Mouse (Mus musculus): ENCODE measurements around the gene Zfp511.

Zfp511 gene

DNA sequence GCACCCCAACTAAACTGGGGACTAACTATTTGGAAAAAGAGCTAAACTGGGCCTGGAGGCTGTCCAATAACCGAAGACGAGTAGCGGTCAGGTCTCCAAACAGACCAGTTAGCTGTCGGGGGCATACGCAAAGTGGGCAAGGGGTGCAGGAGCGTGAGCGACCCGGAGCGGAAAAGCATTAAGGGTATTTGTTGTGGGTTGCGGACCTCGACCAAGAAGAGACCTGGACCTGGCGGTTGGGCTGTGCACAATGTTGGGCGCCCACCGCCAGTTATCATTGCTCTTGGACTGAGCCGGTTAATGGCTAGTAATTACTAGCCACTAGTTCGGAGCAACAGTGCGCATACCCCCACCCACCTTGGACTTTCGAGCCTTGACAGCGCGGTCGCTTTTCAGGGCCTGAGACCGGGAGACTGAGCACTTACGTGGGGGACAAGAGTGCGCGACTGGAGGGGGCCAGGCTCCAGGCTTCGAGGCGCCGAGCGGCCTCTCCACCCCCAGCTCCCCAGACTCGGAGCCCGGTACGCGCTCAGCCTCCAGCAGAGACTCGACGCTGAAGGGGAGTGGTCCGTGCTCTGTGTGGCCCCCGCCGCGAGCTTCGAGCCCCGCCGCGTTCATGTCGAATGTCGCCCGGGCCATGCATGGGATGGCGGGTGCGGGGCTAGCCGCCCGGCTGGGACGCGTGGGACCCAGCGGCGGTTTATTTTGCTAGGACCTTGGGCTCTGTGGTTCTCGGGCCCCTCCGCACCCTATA, 12.3 kb downstream of the Zfp511 start, which contains the start of gene Msx3:
Gene Msx3 (minus strand): TSS at position 729 of the 754 bp plus-strand sequence.
- DNase-seq (ENCODE audit: low spot score in 2 of 2), result no peak

DNA sequence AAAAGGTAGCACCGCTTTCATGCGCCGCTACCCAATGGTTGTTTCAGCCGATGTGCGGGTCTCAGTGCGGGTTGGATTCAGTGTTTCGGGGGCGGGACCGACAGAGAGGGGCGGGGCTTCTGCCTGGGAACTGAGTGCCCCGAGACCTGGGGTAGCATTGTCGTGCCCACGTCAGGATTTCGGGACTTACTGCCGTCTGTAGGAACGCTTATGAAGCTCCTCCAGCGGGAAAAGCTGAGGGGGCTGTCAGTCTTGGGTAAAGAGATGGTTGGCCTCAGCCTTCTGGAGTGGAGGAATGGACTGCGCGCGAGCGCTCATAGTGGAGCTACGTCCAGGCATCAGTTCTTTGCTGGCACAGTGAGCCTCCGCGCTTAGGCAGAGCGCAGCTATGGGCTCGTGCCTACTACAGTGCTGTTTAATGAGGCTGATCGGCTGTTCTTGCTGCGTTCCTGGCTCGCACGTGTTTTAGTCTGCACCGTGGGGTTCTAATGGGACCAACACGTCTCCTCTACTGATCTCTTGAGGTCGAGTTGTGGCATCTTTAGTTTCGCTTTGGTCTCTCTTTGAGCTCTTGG, 13.0 kb downstream of the Zfp511 start:
- DNase-seq (ENCODE audit: low spot score in 2 of 2), result no peak

DNA sequence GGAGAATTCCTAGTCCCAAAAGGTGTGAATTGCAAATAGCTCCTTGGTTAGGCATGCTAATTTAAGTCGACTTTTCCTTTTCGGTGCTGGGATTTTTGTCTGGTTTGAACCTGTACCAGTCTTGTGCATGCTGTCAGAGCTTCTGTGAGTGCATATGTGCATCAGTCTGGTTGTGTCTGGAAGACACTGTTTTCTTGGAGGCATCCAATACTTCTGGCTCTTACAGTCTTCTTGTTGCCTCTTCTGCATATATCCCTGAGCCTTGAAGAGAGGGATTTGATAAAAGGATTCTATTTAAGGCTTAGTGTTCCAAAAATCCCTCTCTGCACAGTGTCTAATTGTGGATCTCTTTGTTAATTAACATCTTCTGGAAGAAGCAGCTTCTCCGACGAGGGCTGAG, 17.9 kb downstream of the Zfp511 start:
- DNase-seq (ENCODE audit: low spot score in 2 of 2), result no peak

DNA sequence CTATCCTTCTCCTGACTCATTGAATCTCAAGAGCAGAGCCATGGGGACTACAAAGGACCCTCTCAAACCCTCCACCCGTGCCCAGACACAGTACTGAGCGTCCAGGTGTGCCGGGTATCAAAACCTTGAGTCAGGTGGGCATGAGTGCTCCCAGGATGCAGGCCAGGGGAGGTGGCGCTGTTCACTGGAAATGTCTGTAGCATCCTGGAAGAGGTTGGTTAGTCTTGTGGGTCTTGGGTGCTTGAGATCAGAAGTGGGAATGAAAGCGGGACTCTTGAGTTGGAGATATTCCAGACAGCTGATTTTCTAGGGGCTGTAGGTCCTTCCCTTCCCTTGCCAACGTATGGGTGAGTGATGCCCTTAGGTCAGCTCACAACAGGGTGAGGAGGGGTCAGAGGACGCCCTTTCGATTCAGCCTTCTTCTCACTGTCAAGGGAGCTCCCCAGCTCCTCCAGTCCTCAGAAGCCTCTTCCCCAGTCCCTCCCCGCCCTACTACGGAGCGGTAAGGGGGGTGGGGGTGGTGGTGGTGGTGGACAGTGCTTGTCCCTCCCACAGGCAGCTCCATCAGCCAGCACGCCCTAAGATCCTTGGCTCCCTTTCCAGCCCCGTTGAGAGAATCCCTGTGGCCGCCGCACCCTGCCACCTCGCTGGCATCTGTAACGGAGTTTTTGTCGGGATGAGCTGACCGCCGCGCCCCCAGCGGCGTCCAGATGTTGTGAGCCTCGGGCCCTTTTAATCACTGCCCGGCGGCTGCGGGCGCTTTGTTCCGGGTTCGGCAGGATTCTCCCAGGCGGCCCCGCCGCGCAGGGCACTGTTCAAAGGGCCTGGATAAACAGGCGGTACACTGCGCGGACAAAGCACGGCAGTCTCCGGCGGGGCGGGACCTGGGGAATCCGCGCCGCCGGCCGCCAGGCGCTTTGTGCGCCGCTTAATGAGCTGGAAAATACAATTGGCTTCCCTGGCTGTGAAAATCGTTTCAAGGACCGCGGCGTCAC, 21.5 kb downstream of the Zfp511 start:
- DNase-seq (ENCODE audit: low spot score in 2 of 2), result no peak

DNA sequence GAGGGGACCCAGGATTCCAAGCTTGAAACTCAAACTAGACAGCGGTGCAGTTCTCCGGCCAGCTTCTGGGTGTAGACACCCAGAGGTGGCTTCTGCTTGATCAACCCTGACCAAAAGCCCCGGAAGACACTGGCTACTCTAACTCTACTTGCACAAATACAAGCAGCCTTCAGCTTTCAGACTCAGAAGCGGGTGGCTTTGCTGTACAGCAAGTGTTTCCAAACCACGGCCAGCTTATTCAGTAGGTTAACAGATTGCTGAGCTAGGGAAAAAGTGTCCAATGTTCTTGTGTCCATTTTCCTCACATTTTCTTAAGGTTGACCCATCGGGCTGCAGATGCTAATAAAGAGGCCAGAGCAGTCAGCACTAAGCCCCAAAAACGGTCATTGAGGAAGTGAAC, 22.3 kb downstream of the Zfp511 start:
- no peak for DNase-seq (ENCODE audit: low spot score in 2 of 2)

DNA sequence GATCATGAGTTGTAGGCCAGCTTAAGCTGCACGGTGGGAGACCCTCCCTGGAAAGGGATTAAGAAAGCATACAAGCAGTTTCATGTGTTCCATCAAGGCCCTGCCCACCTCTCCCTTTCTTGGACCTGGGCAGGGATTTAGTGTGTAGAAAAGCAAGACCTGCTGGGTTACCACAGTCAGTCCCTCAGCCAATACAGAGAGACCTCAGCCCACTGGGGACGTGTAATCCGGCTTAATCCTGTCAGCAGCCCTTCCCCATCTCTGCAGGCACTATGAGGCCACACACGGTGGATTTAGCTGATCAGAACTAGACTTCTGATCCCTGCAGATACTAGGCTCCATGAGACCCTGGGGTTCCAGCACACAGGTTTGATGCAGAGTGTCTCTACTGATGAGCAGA, 23.4 kb downstream of the Zfp511 start:
- no peak for DNase-seq (ENCODE audit: low spot score in 2 of 2)

DNA sequence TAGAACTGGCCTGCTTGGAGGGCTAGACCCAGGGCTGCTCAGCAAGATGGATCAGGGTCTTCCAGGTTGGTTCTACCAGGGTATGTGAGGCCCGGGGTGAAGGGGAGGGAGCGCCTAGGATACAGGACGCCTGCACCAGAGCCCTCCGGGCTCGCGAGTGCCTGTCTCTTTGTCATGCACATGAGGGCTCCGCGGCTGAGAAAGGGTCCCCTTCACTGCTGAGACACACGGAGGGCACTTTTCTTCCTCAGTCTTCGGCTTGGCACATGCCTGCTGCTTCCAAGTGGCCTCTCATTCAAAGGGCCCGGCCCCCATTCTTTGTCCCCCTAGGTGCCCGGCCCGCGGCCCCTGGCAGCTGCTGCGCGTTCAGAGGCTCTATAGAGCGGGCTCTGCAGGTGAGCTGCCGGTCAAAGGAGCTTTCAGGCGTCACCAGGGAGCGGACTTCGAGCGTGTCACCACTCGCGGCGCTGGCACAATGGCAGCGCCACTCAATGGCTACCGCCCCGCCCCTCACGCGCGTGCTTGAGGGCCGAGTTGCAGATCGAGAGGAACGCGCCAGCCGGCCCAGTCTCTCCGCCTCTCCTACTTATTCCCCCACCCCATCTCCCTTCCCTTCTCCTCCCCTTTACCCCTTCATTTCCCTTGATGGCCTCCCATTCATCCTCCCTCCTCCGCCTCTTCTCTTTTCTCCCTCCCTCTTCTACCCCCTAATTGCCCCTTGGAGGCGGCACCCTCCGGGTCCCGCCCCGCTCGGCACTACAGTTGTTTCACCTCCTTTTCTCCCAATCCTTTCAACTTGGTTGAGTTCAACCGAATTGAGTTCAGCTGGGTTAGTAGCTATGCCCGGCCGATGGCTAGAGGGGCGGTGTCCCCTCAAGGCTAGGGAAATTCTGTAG, 25.0 kb downstream of the Zfp511 start:
- no peak for DNase-seq (ENCODE audit: low spot score in 2 of 2)

DNA sequence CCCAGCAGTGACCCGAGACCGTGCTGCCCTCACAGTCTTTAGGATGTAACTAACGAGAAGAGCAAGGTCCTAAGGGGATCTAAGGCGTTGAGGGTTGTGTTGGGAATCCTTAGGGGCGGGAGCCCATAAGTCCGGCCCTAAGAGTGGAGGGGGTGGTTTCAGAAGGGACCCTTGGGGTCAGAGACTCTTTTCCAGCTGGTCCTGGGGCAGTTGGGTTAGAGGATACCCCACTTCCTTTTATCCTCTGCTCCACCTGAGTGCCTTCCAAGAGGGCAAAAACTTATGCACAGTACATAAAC, 25.6 kb downstream of the Zfp511 start:
- no peak for DNase-seq (ENCODE audit: low spot score in 2 of 2)

DNA sequence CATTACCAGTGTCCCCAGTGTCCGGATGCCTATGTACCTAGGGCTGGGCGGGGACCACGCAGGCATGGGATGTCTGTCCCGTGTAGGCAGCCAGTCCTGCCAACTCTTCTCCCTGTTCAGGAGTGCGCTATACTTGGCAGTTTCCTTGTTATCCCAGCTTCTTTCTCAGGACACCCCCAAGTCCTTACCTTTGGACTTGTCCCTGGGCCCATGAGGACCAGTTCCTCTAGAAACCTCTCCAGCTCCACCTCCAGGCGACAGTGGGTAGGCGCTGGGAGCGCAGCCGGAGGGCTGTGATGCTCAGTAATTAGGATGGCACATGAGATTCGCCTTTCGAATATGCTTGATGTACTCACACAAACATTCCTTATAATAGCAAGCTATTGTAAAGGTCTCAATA, 26.1 kb downstream of the Zfp511 start:
- DNase-seq (ENCODE audit: low spot score in 2 of 2), result no peak

DNA sequence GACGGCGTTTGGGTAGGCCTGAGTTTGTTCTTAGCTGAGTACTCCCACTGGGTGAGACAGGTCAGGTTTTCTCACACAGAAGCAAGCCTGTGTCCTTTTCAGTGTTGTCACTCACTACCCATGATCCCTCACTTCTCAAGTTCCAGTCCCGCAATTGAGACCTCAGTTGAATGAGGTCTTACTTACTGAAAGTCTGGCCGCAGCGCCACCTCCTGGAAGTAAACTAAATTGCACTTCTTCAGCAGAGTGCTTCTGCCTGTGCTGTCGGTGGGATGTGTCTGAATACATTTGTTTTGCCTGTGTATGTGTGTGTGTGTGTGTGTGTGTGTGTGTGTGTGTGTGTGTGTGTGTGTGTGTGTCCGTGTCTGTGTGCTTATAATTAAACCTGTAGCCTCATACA, 26.9 kb downstream of the Zfp511 start:
- peak; percentile 57 to 76 for DNase-seq (ENCODE audit: low spot score in 2 of 2)

DNA sequence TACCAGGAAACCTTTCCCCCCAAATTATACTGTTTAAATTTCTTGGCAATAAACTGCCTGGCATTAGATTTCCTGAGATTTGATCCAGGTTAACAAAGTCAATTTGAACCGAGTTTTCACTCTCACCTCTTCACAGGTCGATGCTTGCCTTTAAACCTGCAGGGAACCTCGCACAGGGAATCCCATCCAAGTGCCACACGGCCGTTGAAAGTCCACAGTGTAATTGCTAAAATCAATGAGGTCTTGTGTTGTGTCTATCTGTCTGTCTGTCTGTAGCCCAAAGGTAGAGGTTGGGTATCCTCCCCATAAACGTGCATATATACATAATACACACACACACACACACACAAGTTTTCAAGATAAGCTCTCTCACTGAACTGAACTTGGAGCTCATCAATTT, 31.2 kb downstream of the Zfp511 start:
- DNase-seq (ENCODE audit: low spot score in 2 of 2), result no peak

DNA sequence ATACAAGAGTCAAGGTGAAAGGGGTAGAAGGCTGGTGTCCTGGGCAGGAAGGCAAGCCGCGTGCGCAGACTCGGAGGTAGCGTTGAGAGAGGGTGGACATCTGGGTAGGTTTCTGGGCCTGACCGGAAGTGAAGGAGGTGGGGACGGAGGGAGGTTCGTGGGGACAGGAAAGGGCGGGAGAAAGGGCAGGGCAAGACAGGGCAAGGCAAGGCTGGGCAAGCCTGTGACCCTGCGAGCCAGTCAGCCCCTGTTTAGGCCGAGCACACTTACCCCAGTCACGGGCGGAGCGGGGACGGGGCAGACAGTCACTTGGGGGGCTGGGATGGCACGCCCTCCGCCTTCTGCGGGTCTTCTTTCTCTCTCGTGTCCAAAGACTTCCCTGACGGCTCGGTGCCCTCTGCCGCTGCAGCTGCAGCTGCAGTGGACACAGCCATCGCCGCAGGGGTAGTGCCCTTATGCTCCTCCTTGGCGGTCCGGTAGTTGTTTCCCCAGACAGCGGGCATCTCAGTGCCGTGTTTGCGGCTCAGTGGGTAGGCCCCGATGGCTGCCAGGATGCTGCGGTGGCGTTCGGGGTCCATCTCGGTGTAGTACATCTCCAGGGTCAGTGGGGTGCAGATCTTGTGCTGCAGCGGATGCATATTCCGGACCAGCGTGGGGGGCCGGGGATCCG, 34.0 kb downstream of the Zfp511 start:
- DNase-seq (ENCODE audit: low spot score in 2 of 2), result no peak

DNA sequence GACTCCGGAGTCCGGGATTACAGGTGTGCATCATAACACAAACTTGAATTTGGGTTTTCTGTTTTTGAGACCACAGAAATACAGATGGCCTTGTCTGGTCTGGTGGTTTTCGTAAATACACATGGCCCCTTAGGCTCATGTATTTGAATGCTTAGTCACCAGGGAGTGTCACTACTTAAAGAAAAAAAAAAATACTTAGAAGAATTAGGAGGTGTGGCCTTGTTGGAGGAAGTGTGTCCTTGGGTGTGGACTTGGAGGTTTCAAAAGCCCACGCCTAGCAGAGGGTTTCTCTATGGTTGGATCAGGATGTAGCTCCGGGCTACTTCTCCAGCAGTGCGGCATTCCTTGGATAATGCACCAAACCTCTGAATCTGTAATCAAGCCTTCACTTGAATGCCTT, 41.5 kb downstream of the Zfp511 start:
- no peak for DNase-seq (ENCODE audit: low spot score in 2 of 2)

DNA sequence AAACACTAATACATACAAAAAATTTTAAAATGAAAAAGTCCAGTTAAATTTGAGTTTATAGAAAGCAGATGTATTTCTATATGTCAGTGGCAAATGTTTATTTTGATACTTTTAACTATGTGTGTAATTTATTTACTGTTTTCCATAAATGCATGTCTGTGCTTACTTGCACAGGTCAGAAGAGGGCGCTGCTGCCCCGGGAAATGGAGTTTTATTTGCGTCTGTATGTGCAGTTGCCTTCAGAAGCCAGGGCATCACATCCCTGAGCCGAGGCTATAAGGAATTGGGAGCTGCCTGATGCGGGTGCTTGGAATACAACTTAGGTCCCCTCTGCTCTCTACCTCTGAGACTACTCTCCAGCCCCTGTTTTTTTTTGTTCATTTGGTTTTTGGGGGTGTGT, 42.5 kb downstream of the Zfp511 start:
- DNase-seq (ENCODE audit: low spot score in 2 of 2), result peak in 1 of 2 experiments; percentile 68

DNA sequence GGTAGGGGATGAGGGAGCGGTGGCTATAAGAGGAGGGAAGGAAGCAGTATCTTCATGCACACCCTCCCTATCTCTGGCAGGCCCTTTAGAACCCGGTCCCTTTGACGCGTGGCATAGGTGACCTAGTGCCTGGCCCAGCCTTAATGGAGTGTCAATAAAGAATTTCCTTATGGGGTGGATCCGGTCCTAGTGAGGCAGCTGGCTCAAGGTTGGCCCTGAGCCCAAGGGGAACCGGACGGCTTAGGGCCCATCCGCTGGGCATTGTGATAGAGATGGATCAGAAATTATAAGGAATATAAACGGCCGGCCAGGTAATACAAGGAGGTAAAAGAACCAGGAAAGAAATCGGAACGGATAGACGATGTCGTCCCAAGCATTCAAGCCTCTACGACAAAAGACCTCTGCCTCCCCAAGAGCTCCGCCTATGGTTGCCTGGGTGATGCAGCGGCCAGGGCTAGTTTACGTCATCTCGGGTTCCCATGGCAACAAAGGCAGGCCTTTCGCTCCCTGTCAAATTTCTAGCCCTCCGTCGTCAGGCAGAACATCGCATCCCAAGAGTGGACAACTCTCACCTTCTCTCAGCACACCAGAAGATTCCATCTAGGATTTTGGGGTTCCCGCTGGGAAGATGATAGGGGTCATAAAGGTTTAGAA, 44.4 kb downstream of the Zfp511 start:
- peak; percentile 83 to 88 for DNase-seq (ENCODE audit: low spot score in 2 of 2)

DNA sequence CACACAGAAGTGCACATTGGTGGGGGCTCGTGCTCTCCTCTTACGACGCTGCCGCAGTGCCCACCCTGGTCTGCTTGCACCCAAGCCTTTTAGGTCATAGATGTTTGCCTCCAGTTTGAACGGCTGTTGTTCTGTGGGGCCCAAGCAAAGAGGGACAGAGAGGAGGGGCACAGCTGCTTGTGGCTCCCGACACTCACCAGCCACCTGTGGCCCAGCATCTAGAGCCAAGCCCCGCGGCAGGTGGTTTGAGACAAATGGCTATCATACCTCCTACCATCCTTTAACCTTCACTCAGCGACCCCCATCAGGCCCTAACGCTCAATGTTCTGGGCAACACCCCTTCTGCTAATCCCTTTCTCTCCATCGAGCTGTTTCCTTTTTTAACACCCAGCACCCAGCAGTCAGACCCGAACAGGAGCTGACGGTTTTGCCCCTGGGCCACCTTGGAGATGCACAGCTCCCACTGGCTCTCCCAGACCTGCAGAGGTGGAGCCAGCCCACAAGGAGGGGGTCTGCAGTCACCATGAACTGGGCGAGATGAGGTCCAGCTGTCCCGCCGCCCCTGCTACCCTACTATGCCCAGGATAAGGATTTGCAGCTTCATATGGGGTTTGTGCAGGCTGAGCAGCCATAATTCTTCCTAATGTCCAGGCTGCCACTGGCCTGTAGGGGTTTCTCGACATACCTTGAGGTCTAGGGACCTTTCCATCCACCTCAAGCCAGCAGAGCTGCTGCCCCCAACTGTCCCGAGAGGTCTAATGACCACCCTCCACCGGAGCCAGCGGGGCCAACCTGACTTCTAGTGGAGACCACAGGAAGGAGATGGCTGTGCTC, 45.4 kb downstream of the Zfp511 start:
- no peak for DNase-seq (ENCODE audit: low spot score in 2 of 2)

DNA sequence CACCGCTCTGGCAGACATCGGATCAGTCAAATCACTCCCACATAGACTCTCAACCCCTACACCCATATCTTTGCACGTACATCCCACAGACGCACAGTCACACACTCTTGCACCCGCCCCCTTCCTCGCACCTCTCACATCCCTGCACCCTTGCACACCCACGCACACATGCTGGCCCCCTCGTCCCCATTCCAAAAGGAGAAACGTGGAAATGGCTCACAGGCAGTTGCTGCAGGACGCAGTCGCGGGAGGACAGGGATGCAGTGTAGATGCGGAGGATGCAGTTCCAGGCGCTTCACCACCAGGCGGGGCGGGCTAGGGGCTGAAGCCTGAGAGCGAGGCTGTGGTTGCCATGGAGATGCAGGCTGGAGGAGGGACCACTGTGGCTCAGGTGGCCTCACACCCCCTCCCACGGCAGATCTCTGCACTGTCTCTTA, 46.1 kb downstream of the Zfp511 start, which contains the start of gene Caly:
Gene Caly (minus strand): TSS at position 307 of the 437 bp plus-strand sequence.
- peak; percentile 88 to 92 for DNase-seq (ENCODE audit: low spot score in 2 of 2)
